Mouse (Mus musculus) heart, embryonic 14.5 days (tissue): ENCODE measurements at regions not wholly inside any gene's neighbourhood (a gene's known extent, or its start where the extent isn't known, plus 50 kb on each side); places are given as distances from the start of the nearest gene placed in this dataset.
"Not testable (repeated sequence)": the region's sequence is repeated elsewhere in the genome, so short reads cannot be mapped to it uniquely, and the experiment has no call there.

Source experiments
- ATAC-seq: fragments of 200-750 bp; cut with Nextera tagmentation; 2 replicates; pipeline ENCODE4 v1.8.0; 2017; ENCODE audit warnings: low read depth, moderate TSS enrichment; ENCODE audit not compliant: insufficient number of reproducible peaks, insufficient read depth, low FRiP score
- H3K27ac ChIP-seq, 2 experiments: fragments of 200-500 bp in 1 of 2; fragments of 300-500 bp in 1 of 2; sonication (generic) in 1 of 2; replicated peaks in 1 of 2; 2 replicates each; pipeline ENCODE4 v1.5.1; 2012 to 2014; ENCODE audit warnings: low read depth in 2 of 2, low read length in 2 of 2, control low read depth in 1 of 2, mild to moderate bottlenecking in 1 of 2, mixed read lengths in 1 of 2; ENCODE audit not compliant: control insufficient read depth in 1 of 2, insufficient read depth in 1 of 2
- H3K27me3 ChIP-seq: fragments of 300-500 bp; sonication (generic); 2 replicates; pipeline ENCODE4 v1.6.1; 2014; ENCODE audit warnings: mild to moderate bottlenecking, low read length, control low read depth; ENCODE audit not compliant: control insufficient read depth, insufficient read depth
- H3K36me3 ChIP-seq: fragments of 300-500 bp; sonication (generic); 2 replicates; pipeline ENCODE4 v1.6.1; 2014; ENCODE audit warnings: mild to moderate bottlenecking, control low read depth, low read length, mixed read lengths; ENCODE audit not compliant: control insufficient read depth, insufficient read depth
- H3K4me1 ChIP-seq, 2 experiments: fragments of 200-500 bp in 1 of 2; fragments of 300-500 bp in 1 of 2; sonication (generic) in 1 of 2; 2 replicates each; pipeline ENCODE4 v1.6.1; 2012 to 2014; ENCODE audit warnings: low read length in 2 of 2, control low read depth in 1 of 2, mixed read lengths in 1 of 2; ENCODE audit not compliant: control insufficient read depth in 2 of 2, insufficient read depth in 2 of 2
- H3K4me2 ChIP-seq: fragments of 300-500 bp; sonication (generic); 2 replicates; pipeline ENCODE4 v1.6.1; 2014; ENCODE audit warnings: mild to moderate bottlenecking, low read length
- H3K4me3 ChIP-seq, 2 experiments: fragments of 200-500 bp in 1 of 2; fragments of 300-500 bp in 1 of 2; sonication (generic) in 1 of 2; 2 replicates each; pipeline ENCODE4 v1.5.1; 2012 to 2014; ENCODE audit warnings: low read length in 2 of 2, mild to moderate bottlenecking in 2 of 2, control low read depth in 1 of 2, low read depth in 1 of 2, moderate library complexity in 1 of 2; ENCODE audit not compliant: control insufficient read depth in 1 of 2, insufficient read depth in 1 of 2
- H3K9ac ChIP-seq: fragments of 300-500 bp; sonication (generic); 2 replicates; pipeline ENCODE4 v1.6.1; 2014; ENCODE audit warnings: mild to moderate bottlenecking, low read length
- H3K9me3 ChIP-seq: fragments of 300-500 bp; sonication (generic); 2 replicates; pipeline ENCODE4 v1.6.1; 2016; ENCODE audit warnings: low read length, control low read depth; ENCODE audit not compliant: control insufficient read depth
- WGBS: fragments of 180-500 bp; shearing (Covaris S2); extraction: QIAGEN DNeasy Blood & Tissue Kit; methylation state at CpG from one replicate; pipeline ENCODE4 v1.1.7; 2014; 5-methylcytosine and 5-hydroxymethylcytosine counted together

DNA sequence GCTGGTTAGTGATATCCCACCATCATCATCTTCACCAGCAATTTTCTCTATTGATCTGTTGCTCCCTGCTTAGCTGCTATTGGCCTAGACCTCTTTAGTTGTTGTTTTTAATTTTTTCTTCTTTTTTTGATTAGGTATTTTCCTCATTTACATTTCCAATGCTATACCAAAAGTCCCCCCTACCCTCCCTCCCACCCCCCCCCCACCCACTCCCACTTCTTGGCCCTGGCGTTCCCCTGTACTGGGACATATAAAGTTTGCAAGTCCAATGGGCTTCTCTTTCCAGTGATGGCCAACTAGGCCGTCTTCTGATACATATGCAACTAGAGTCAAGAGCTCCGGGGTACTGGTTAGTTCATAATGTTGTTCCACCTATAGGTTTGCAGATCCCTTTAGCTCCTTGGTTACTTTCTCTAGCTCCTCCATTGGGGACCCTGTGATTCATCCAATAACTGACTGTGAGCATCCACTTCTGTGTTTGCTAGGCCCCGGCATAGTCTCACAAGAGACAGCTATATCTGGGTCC is 386.7 kb upstream of the Pcdh10 start:
- not testable (repeated sequence) for H3K27me3 ChIP-seq, H3K9ac ChIP-seq, H3K36me3 ChIP-seq, H3K9me3 ChIP-seq, H3K27ac ChIP-seq, H3K4me2 ChIP-seq, H3K4me3 ChIP-seq, H3K4me1 ChIP-seq
- WGBS, result 79% methylated on average over 4 of the region's 4 CpGs
- ATAC-seq, result 0 out of 2 replicates have a peak, but pooled peaks have one; percentile 69
